Mouse (Mus musculus) midbrain, embryonic 11.5 days (tissue): Measurements from ENCODE around the gene Taf1c. TPM values are rescaled to one million over a fixed set of nuclear protein-coding genes. Genes with fewer than 3 reads are reported as not detected.

Source experiments
- ATAC-seq: fragments of 200-750 bp; cut with Nextera tagmentation; 2 replicates; pipeline ENCODE4 v1.8.0; 2017; ENCODE audit warnings: moderate TSS enrichment, moderate library complexity; ENCODE audit not compliant: low FRiP score
- DNase-seq: peaks from one replicate; pipeline ENCODE4 v3.0.0; 2015; ENCODE audit warnings: low spot score; ENCODE audit errors: missing footprints
- H3K27ac ChIP-seq: fragments of 300-500 bp; sonication (generic); 2 replicates; pipeline ENCODE4 v1.5.1; 2014; ENCODE audit warnings: low read depth, low read length
- H3K27me3 ChIP-seq: fragments of 300-500 bp; sonication (generic); 2 replicates; pipeline ENCODE4 v1.6.1; 2014; ENCODE audit warnings: mild to moderate bottlenecking, low read length, moderate library complexity, mixed read lengths; ENCODE audit not compliant: control insufficient read depth, insufficient read depth
- H3K36me3 ChIP-seq: fragments of 300-500 bp; sonication (generic); 2 replicates; pipeline ENCODE4 v1.6.1; 2014; ENCODE audit warnings: mild to moderate bottlenecking, low read length, moderate library complexity, mixed read lengths; ENCODE audit not compliant: control insufficient read depth, insufficient read depth
- H3K4me1 ChIP-seq: fragments of 300-500 bp; sonication (generic); 2 replicates; pipeline ENCODE4 v1.6.1; 2014; ENCODE audit warnings: low read length; ENCODE audit not compliant: control insufficient read depth, insufficient read depth
- H3K4me2 ChIP-seq: fragments of 300-500 bp; sonication (generic); 2 replicates; pipeline ENCODE4 v1.6.1; 2014; ENCODE audit warnings: mild to moderate bottlenecking, moderate library complexity
- H3K4me3 ChIP-seq: fragments of 300-500 bp; sonication (generic); 2 replicates; pipeline ENCODE4 v1.5.1; 2014; ENCODE audit warnings: low read depth, low read length
- H3K9ac ChIP-seq: fragments of 300-500 bp; sonication (generic); 2 replicates; pipeline ENCODE4 v1.6.1; 2014; ENCODE audit warnings: low read length
- H3K9me3 ChIP-seq: fragments of 300-500 bp; sonication (generic); 2 replicates; pipeline ENCODE4 v1.6.1; 2016; ENCODE audit warnings: low read length; ENCODE audit not compliant: control insufficient read depth
- WGBS: fragments of 180-500 bp; shearing (Covaris S2); extraction: QIAGEN DNeasy Blood & Tissue Kit; methylation state at CpG from one replicate; pipeline ENCODE4 v1.1.7; 2014; 5-methylcytosine and 5-hydroxymethylcytosine counted together
- polyA plus RNA-seq: library from polyadenylated mRNA; unstranded; fragments of >200 nt; fragmentation: Nextera tagmentation; extraction: Ambion mirVana; gene quantifications from 2 replicates; pipeline ENCODE4 v1.2.1, GENCODE M21; 2014

The Taf1c gene
- polyA plus RNA-seq, 1 experiment from 2014 or later: 13.4 TPM

DNA sequence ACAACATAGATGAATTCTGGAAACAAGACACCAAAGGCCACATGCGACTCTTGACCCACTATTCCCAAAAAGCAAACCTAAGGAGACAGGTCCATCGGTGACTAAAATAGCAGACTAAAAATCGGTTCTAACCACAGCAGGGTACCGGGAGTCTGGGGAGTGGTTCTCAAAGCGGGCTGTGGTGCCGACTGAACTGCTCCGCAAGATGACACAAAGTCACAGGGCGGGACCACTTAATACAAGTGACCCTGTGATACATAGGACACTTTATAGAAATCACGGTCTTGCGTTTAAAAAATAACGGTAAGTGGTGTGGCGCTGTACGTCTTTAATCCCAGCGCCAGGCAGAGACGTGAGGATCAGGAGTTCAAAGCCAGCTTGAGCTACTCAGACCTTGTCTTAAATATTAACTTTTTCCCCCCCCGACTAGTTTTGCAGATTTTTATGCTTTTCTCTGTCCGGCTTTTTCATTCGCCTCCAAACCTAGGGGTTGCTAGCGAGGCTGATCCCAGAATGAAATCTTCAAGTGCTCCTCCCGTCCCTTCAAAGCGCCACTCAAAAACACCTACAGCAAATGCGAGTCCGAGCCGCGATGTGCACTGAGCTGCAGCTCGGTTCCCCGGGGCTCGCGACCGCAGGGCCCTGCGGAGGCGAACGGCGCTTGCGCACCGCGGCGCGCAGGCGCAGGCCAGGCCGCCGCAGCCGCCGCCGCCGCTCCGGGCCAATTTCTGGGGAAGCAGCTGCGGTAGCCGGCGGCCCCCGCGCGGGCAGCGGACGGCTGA is 47.0 kb downstream of the Taf1c start:
- Histone ChIP-seq H3K27ac (peak overlapping the region; percentile 80), H3K4me3 (peak overlapping the region; percentile 88), H3K36me3 (peaks cover 4% of the 10 kb centered on the region), H3K4me2 (peak overlapping the region; percentile 85), H3K9ac (peak overlapping the region; percentile 90), H3K4me1 (peaks cover 11% of the 10 kb centered on the region), H3K27me3 (no peaks in the 10 kb centered on the region), H3K9me3 (no peaks in the 10 kb centered on the region)
- peak; percentile 92 for ATAC-seq
- WGBS: under 1% methylated on average over 55 of the region's 55 CpGs
- peak; percentile 91 for DNase-seq

DNA sequence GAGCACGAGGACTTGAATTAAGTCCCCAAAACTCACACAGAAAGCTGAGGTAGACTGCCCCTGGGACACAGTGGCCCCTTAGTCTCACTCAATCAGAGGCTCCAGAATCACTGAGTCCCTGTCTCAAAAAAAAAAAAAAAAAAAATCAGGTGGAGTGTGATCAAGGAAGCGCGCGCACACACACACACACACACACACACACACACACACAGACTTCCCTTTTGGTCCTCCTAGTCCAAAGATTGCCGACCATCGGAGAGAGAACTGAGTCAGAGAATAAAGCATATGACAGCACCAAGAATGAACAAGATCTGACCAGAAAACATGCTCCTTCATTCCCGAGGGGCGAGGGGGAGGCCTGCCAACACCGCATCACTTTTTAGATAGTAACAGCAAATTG is 47.9 kb downstream of the Taf1c start:
- ATAC-seq: no peak

DNA sequence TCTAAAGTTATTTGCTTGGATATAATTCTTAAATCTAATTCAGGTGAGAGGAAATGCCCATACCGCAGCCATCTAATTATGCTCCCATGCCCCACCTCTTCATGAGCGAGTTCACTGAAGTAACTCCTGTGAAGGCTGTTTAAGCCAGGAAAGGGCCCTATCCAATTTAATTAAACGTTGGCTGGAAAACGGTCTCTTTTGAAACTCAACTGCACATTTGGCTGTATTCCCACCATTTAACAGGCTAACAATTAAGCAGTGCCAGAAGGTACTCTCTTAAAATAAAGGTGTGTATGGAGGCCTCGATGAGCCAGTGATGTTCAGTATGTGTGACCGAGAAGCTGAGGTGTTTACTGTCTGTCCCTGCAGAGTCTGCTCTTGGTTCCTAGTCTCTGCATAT is 49.2 kb downstream of the Taf1c start:
- ATAC-seq: no peak
- Histone ChIP-seq H3K4me1 (peaks cover 11% of the 10 kb centered on the region), H3K4me2 (no peak overlapping the region), H3K27me3 (no peaks in the 10 kb centered on the region), H3K9me3 (no peaks in the 10 kb centered on the region), H3K36me3 (no peaks in the 10 kb centered on the region; the same call in 1 of the 2 replicates), H3K4me3 (no peak overlapping the region), H3K27ac (no peak overlapping the region), H3K9ac (no peak overlapping the region)
- WGBS: 94% methylated on average over 6 of the region's 6 CpGs
- DNase-seq: peak; percentile 14

More for the DNA sequence above, 47.9 kb downstream of the Taf1c start:
- DNase-seq: no peak
- 85% methylated on average over 9 of the region's 9 CpGs for WGBS
- H3K36me3 ChIP-seq: no peaks in the 10 kb centered on the region; the same call in 1 of the 2 replicates
- no peak overlapping the region for H3K27ac ChIP-seq
- H3K4me1 ChIP-seq: peaks cover 11% of the 10 kb centered on the region
- H3K9me3 ChIP-seq: no peaks in the 10 kb centered on the region
- H3K4me3 ChIP-seq: peak overlapping the region; percentile 88
- peak overlapping the region; percentile 90; the same call in 1 of the 2 replicates for H3K9ac ChIP-seq
- H3K4me2 ChIP-seq: peak overlapping the region; percentile 85
- H3K27me3 ChIP-seq: no peaks in the 10 kb centered on the region

DNA sequence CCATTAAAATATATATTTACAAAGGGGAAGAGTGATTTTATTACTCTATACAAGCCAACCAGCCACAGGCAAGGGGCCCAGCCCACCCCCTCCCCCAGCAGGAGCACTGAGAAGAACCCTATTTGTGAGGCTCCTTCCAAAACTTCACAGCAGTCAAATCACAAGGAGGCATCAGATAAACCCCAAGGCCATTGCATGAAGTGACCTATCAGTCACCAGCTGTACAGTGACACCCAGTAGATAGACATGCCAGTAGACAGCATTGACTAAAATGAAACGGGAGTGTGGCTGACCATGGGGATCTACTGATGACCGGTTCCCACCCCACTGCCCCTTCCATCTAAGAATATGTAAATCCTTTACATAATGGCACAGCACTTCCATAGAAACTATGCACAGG is 52.1 kb downstream of the Taf1c start:
- no peaks in the 10 kb centered on the region for H3K36me3 ChIP-seq

DNA sequence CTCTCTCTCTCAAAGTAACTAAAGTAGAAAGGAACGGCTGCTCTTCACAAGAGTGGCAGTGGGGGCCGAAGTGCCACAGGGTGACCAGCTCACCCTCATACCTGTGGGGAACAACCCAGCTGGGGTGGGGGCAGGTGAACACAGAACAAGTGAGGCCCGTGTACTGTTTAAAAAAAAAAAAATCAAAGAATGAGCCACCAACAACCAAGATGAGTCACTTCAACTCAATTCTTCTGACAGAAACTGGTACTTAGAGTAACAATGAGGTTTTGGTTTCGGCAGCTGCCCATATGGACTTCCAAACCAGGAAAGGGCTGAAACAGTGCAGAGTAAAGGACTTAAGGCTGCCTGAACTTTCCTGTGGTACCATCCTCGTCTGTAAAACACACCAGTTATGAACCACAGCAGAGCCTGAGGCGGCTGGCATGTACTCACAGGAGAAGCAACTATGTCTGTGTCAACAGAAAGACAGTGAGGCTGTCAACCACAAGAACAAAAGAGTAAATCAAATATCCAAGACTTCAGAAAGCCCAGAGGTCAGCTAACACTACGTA is 56.4 kb downstream of the Taf1c start:
- H3K27ac ChIP-seq: no peak overlapping the region
- no peaks in the 10 kb centered on the region for H3K9me3 ChIP-seq
- H3K36me3 ChIP-seq: 0 out of 2 replicates have a peak, but pooled peaks cover 3% of the 10 kb centered on the region
- no peak overlapping the region for H3K9ac ChIP-seq
- H3K4me1 ChIP-seq: no peaks in the 10 kb centered on the region
- H3K4me2 ChIP-seq: no peak overlapping the region
- WGBS: 80% methylated on average over 7 of the region's 7 CpGs
- H3K27me3 ChIP-seq: no peaks in the 10 kb centered on the region
- H3K4me3 ChIP-seq: no peak overlapping the region
- ATAC-seq (no peak), DNase-seq (no peak)

More for the DNA sequence above, 52.1 kb downstream of the Taf1c start:
- DNase-seq (no peak), ATAC-seq (no peak)
- 78% methylated on average over 2 of the region's 2 CpGs for WGBS
- Histone ChIP-seq H3K4me1 (peaks cover 7% of the 10 kb centered on the region), H3K4me3 (no peak overlapping the region), H3K4me2 (no peak overlapping the region), H3K9ac (no peak overlapping the region), H3K27me3 (no peaks in the 10 kb centered on the region), H3K9me3 (no peaks in the 10 kb centered on the region), H3K27ac (no peak overlapping the region)

Other genes starting within 250 kb of the Taf1c start
- 11.3 and 11.6 TPM in 2 replicates for gene Mlycd, start 210.3 kb downstream of the Taf1c start, polyA plus RNA-seq
- 0.21 and 0.26 TPM in 2 replicates for gene Osgin1, start 171.1 kb downstream of the Taf1c start, polyA plus RNA-seq
- gene Necab2, start 158.5 kb downstream of the Taf1c start, polyA plus RNA-seq: 18.9 and 20.3 TPM in 2 replicates
- not detected in 2 replicates for gene Slc38a8, start 103.5 kb downstream of the Taf1c start, polyA plus RNA-seq
- 83.3 and 84.6 TPM in 2 replicates for gene Mbtps1, start 46.5 kb downstream of the Taf1c start, polyA plus RNA-seq
- gene Hsdl1, start 30.0 kb downstream of the Taf1c start, polyA plus RNA-seq: 76.2 and 86.7 TPM in 2 replicates
- 0.19 TPM in 1 of 2 replicates, not detected in the other for gene Dnaaf1, start 30.0 kb downstream of the Taf1c start, polyA plus RNA-seq
- 0.11 and 0.27 TPM in 2 replicates for gene Adad2, start 7.5 kb upstream of the Taf1c start, polyA plus RNA-seq
- 0.15 and 0.18 TPM in 2 replicates for gene Kcng4, start 30.5 kb upstream of the Taf1c start, polyA plus RNA-seq
- 8.8 and 11.8 TPM in 2 replicates for gene Wfdc1, start 61.1 kb upstream of the Taf1c start, polyA plus RNA-seq
- gene Atp2c2, start 94.8 kb upstream of the Taf1c start, polyA plus RNA-seq: 0.22 and 0.33 TPM in 2 replicates
- gene Tldc1, start 173.2 kb upstream of the Taf1c start, polyA plus RNA-seq: 6.8 and 7.1 TPM in 2 replicates
- 411 and 445 TPM in 2 replicates for gene Cotl1, start 235.3 kb upstream of the Taf1c start, polyA plus RNA-seq